Mouse (Mus musculus) heart, embryonic 12.5 days (tissue): ENCODE measurements around the gene Nrbp1. TPM values are rescaled to one million over a fixed set of nuclear protein-coding genes. Genes with fewer than 3 reads are reported as not detected.

ENCODE experiments used
- ATAC-seq: fragments of 200-750 bp; cut with Nextera tagmentation; 2 replicates; pipeline ENCODE4 v1.8.0; 2017; ENCODE audit warnings: moderate TSS enrichment, moderate library complexity; ENCODE audit not compliant: insufficient number of reproducible peaks, low FRiP score
- H3K27ac ChIP-seq: fragments of 300-500 bp; sonication (generic); 2 replicates; pipeline ENCODE4 v1.5.1; 2016; ENCODE audit warnings: mild to moderate bottlenecking, moderate library complexity; ENCODE audit not compliant: poor library complexity, severe bottlenecking
- H3K27me3 ChIP-seq: fragments of 300-500 bp; sonication (generic); replicated peaks from 2 replicates; pipeline ENCODE4 v1.6.1; 2016; ENCODE audit warnings: mild to moderate bottlenecking, moderate library complexity
- H3K36me3 ChIP-seq: fragments of 300-500 bp; sonication (generic); 2 replicates; pipeline ENCODE4 v1.6.1; 2016; ENCODE audit warnings: mild to moderate bottlenecking, moderate library complexity
- H3K4me1 ChIP-seq: fragments of 300-500 bp; sonication (generic); replicated peaks from 2 replicates; pipeline ENCODE4 v1.6.1; 2016; ENCODE audit warnings: mild to moderate bottlenecking
- H3K4me2 ChIP-seq: fragments of 300-500 bp; sonication (generic); 2 replicates; pipeline ENCODE4 v1.6.1; 2016; ENCODE audit warnings: mild to moderate bottlenecking, moderate library complexity
- H3K4me3 ChIP-seq: fragments of 300-500 bp; sonication (generic); 2 replicates; pipeline ENCODE4 v1.5.1; 2016; ENCODE audit warnings: mild to moderate bottlenecking
- H3K9ac ChIP-seq: fragments of 300-500 bp; sonication (generic); 2 replicates; pipeline ENCODE4 v1.6.1; 2016; ENCODE audit warnings: mild to moderate bottlenecking, moderate library complexity
- H3K9me3 ChIP-seq: fragments of 300-500 bp; sonication (generic); replicated peaks from 2 replicates; pipeline ENCODE4 v1.6.1; 2016; ENCODE audit warnings: mild to moderate bottlenecking, moderate library complexity
- WGBS: fragments of 180-500 bp; shearing (Covaris S2); methylation state at CpG from one replicate; pipeline ENCODE4 v1.1.7; 2016; 5-methylcytosine and 5-hydroxymethylcytosine counted together
- polyA plus RNA-seq: library from polyadenylated mRNA; unstranded; fragments of >200 nt; fragmentation: Nextera tagmentation; extraction: Ambion mirVana; gene quantifications from 2 replicates; pipeline ENCODE4 v1.2.1, GENCODE M21; 2016

The Nrbp1 gene
- polyA plus RNA-seq, 1 experiment from 2014 or later, result 127 TPM

DNA sequence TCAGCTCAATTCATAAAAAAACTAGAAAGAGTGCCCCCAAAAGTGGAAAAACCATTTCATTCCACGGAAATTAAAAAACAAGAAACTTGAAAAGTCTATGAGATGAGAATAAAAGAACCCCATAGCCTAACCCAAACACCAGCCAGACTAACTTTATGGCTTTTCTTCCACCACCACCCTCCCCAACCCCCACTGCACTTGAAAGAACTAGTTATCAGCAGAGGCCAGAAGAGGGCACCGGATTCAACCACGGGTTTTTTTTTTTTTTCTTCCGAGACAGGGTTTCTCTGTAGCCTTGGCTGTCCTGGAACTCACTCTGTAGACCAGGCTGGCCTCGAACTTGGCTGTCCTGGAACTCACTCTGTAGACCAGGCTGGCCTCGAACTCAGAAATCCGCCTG lies 22.4 kb upstream of the Nrbp1 start:
- no peak overlapping the region for H3K9ac ChIP-seq
- no peak overlapping the region for H3K4me3 ChIP-seq
- no peaks in the 10 kb centered on the region for H3K27me3 ChIP-seq
- H3K36me3 ChIP-seq, result no peaks in the 10 kb centered on the region
- no peak for ATAC-seq
- H3K27ac ChIP-seq, result no peak overlapping the region
- H3K9me3 ChIP-seq, result no peaks in the 10 kb centered on the region
- H3K4me1 ChIP-seq, result peaks cover 10% of the 10 kb centered on the region
- 51% methylated on average over 7 of the region's 7 CpGs for WGBS
- peak overlapping the region; percentile 42; the same call in 1 of the 2 replicates for H3K4me2 ChIP-seq

DNA sequence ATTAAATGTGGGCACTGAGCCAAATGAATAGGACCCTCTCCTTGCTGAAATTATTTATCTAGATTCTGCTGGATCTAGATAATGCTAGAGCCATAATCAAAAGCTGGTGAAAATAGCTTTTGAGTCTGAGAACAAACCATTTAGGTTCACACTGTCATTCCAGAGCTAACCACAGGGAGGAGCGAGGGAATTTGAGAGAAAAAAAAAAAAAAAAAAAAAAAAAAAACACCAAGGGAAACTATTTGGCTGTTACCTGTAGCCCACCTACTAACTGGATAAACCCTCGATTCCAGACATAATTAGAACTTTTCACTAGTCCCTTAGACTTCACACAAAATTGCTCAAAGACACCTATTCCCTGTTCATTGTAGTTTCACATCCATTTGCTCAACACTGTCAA lies 21.6 kb upstream of the Nrbp1 start:
- no peak for ATAC-seq
- H3K4me2 ChIP-seq, result peak overlapping the region; percentile 42; the same call in 1 of the 2 replicates
- no peaks in the 10 kb centered on the region for H3K9me3 ChIP-seq
- peaks cover 10% of the 10 kb centered on the region for H3K4me1 ChIP-seq
- 2% methylated on average over 2 of the region's 2 CpGs for WGBS
- no peaks in the 10 kb centered on the region for H3K36me3 ChIP-seq
- no peak overlapping the region for H3K27ac ChIP-seq
- H3K27me3 ChIP-seq, result no peaks in the 10 kb centered on the region
- no peak overlapping the region; the same call in 1 of the 2 replicates for H3K9ac ChIP-seq
- H3K4me3 ChIP-seq, result peak overlapping the region; percentile 35

DNA sequence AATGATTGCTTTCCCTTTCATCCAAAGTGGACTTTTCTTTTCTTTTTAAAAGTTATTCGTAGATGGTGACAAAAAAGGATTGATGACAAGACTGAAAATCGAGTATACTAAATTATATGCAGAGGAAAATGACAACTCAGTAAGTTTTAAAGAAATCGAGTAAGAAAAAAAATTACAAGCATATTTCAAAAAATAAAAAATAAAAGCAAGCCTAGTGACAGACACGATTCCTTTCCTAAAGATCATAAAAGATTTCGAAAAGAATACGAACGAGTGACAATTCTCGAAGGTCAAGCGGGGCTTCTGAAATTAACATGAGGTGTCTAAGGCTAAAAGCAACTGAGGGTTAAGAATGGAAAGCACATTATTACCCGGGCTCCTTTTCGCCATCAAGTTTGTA lies 21.2 kb upstream of the Nrbp1 start:
- Histone ChIP-seq H3K4me2 (peak overlapping the region; percentile 86), H3K27ac (peak overlapping the region; percentile 90), H3K27me3 (no peaks in the 10 kb centered on the region), H3K4me3 (peak overlapping the region; percentile 97), H3K36me3 (no peaks in the 10 kb centered on the region), H3K9me3 (no peaks in the 10 kb centered on the region), H3K4me1 (peaks cover 10% of the 10 kb centered on the region), H3K9ac (peak overlapping the region; percentile 96)
- WGBS, result 1% methylated on average over 11 of the region's 11 CpGs
- ATAC-seq, result no peak

DNA sequence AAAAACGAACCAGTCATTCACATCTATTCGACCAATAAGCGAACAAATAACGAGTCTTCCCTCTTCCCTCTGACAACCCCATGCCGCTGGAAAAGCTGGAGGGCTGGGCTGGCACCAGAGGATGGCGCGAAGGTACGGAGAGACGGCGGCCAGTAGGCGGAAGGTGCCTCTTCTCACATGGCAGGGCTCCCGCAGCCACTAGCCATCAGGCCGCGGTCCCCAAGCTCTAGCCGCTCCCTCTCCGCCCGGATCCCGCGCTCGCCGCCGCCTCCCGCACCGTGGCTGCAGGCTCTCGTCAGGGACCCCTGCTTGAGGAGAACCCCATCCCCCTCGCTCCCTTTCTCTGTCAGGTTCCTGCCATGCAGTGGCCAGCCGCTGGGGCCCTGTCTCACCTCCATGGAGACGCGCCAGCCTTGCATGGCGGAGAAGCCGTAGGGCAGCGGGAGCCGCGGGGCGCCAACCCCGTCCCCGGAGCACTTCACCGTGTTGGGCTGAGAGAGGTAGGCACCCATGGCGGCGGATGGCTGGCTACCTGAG lies 20.7 kb upstream of the Nrbp1 start:
- WGBS, result 0% methylated on average over 37 of the region's 40 CpGs

DNA sequence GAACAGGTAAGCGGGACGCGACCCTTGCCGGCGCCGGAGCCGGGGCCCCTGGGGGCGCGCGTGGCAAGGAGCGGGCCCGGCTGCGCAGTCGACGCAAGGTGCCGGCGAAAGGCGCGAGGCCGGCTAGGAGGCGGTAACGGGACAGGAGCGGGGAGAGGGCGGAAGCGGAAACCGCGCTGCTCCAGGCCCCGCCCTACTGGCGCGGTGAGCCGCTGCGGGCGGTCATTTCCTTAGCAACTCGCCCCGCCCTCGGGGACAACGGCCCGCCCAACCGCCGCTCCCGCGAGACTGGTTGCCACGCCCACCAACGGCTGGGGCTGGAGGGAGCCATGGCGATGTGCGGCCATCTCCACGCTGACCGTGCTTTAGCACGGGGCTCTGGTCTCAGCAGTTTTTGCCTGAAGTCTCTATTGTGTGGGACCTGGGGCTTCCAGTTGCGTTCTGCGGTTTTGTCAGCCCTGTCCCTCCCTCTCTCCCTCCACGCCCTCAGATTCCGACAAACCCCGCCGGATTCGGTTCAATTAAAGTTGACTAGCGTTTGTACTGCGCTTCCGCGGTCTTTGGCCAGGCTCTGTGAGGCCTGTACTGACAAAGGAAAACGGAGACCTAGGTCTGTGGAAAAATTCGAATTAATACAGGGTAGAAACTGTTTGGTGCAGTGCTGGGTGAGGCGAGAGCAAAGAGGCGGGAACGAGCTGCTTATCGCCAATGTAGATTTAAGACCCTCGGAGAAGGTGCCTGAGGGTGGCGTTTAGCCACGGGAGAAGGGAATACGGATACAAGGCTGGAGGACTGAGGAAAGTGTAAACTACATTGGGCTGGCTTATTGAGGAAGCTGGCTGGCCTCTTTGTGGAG lies 20.0 kb upstream of the Nrbp1 start, which contains the start of gene Ppm1g:
Gene Ppm1g, minus strand, starts transcription at position 240 of the 856 bp plus-strand sequence.
- peak within 1 kb of the TSS; percentile 91 for H3K27ac ChIP-seq
- H3K4me1 ChIP-seq, result peaks cover 10% of the 10 kb centered on the region
- peak; percentile 97 for ATAC-seq
- H3K36me3 ChIP-seq, result no peaks in the 10 kb centered on the region
- WGBS, result under 1% methylated on average over 70 of the region's 70 CpGs
- peak within 1 kb of the TSS; percentile 96 for H3K9ac ChIP-seq
- no peaks in the 10 kb centered on the region for H3K27me3 ChIP-seq
- H3K4me2 ChIP-seq, result peak within 1 kb of the TSS; percentile 86
- H3K4me3 ChIP-seq, result peak within 1 kb of the TSS; percentile 97
- H3K9me3 ChIP-seq, result no peaks in the 10 kb centered on the region

More for the DNA sequence above, 20.7 kb upstream of the Nrbp1 start:
- Histone ChIP-seq H3K27ac (peak overlapping the region; percentile 90), H3K9ac (peak overlapping the region; percentile 96), H3K4me2 (peak overlapping the region; percentile 86), H3K27me3 (no peaks in the 10 kb centered on the region), H3K4me3 (peak overlapping the region; percentile 97), H3K36me3 (no peaks in the 10 kb centered on the region), H3K9me3 (no peaks in the 10 kb centered on the region), H3K4me1 (peaks cover 10% of the 10 kb centered on the region)
- ATAC-seq, result peak; percentile 51

DNA sequence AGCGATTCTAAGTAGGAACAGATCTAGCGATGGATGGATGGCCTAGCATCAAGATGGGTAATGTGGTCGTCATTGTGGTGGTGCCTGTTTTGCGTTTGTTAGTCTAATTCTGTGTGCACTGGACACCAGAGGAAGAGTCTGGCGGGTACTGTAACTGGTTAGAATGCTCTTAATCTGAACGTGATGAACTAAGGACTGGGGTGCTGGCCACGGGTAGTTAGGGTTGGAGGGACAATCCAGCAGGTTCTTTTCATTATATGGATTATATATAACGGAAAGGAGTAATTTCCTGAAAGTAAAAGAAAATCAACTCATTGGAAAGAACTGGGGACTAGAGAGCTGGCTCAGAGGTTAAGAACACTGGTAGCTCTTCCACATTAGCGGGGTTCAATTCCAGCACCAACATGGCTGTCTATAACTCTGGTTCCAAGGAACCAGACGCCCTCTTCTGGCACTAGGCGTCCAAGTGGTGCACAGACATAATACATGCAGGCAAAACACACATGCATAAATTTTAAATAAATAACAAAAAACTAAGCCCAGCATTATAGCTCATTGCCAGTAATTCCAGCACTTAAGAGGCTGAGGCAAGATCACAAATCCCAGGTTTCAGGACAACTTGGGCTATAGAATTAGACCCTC lies 19.2 kb upstream of the Nrbp1 start:
- Histone ChIP-seq H3K9ac (peak overlapping the region; percentile 80), H3K9me3 (no peaks in the 10 kb centered on the region), H3K27ac (peak overlapping the region; percentile 91), H3K4me1 (peaks cover 10% of the 10 kb centered on the region), H3K4me3 (peak overlapping the region; percentile 97), H3K36me3 (no peaks in the 10 kb centered on the region), H3K27me3 (no peaks in the 10 kb centered on the region), H3K4me2 (peak overlapping the region; percentile 86)
- 14% methylated on average over 11 of the region's 11 CpGs for WGBS
- ATAC-seq, result no peak

DNA sequence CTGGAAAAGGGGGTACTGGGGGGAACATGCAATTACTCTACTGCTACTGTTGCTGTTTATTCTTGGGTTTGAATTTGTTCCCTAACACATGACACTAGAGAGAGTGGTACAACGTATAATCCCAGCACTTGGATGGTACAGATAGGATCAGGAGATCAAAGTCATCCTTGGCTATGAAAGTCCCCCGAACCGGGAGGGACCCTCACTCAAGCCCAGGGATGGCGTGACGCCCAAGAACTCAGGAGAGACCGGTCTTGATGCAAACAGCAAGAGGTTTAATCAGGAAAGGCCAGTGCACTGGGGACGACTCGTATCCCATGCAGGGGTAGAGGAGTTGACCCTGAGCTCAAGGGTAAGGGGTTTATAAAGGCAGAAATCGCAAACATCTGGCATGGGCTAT lies 18.0 kb upstream of the Nrbp1 start:
- no peak for ATAC-seq
- no peak overlapping the region for H3K4me3 ChIP-seq
- no peak overlapping the region for H3K4me2 ChIP-seq
- H3K9ac ChIP-seq, result no peak overlapping the region
- no peaks in the 10 kb centered on the region for H3K9me3 ChIP-seq
- H3K27me3 ChIP-seq, result no peaks in the 10 kb centered on the region
- H3K36me3 ChIP-seq, result no peaks in the 10 kb centered on the region
- no peak overlapping the region for H3K27ac ChIP-seq
- 90% methylated on average over 9 of the region's 9 CpGs for WGBS
- peaks cover 7% of the 10 kb centered on the region for H3K4me1 ChIP-seq

DNA sequence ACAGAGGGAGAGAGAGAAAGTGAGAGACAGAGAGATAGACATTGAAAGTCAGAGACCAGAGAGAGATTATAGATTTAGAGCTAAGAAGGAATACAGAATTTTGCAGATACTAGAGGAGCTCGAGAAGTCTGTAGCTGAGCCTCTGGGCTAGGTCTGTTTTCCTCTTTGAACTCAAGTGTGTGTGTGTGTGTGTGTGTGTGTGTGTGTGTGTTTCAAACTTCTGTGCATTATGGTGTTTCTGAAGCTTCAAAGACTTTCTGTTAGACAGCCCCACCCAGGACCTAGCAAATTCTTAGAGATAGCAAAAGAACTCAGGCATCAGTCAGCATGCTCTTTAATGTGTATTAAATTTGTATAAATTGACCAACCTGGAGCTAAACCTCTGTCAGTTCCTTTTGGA lies 14.0 kb upstream of the Nrbp1 start:
- 54% methylated on average over 1 of the region's 1 CpGs for WGBS
- Histone ChIP-seq H3K36me3 (no peaks in the 10 kb centered on the region), H3K4me2 (no peak overlapping the region), H3K9ac (no peak overlapping the region), H3K27me3 (no peaks in the 10 kb centered on the region), H3K27ac (no peak overlapping the region), H3K4me3 (no peak overlapping the region), H3K4me1 (no peaks in the 10 kb centered on the region), H3K9me3 (no peaks in the 10 kb centered on the region)
- no peak for ATAC-seq

DNA sequence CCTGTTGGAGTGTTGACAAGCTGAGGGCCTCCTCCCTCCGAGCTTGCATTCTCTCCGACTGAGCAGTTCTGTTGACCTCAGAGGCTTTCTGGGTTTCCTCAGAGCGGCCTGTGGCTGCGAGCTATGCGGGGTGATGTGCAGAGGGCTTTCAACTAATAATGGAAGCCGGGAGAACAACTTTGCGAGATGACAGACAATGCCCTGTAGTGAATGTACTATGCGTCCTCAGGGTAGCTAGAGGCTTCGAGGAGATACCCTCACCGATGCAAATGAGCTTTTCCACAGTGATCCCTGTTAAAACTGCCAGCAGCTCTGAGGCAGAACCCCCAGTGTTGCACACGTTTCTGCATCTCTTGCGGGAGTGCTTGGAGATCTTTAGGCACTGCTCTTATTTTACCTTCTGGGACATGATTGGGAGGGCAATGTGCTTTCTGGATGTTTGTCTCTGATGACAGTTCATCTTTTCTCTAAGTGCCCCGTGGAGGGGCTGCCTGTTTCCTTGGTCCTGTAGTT lies 914 bp downstream of the Nrbp1 start:
- Histone ChIP-seq H3K36me3 (peaks cover 31% of the 10 kb centered on the region), H3K4me2 (peak overlapping the region; percentile 85), H3K9ac (peak overlapping the region; percentile 97), H3K4me3 (peak overlapping the region; percentile 76), H3K4me1 (peaks cover 11% of the 10 kb centered on the region), H3K9me3 (no peaks in the 10 kb centered on the region), H3K27me3 (no peaks in the 10 kb centered on the region), H3K27ac (peak overlapping the region; percentile 98)
- WGBS, result under 1% methylated on average over 13 of the region's 13 CpGs
- no peak for ATAC-seq

DNA sequence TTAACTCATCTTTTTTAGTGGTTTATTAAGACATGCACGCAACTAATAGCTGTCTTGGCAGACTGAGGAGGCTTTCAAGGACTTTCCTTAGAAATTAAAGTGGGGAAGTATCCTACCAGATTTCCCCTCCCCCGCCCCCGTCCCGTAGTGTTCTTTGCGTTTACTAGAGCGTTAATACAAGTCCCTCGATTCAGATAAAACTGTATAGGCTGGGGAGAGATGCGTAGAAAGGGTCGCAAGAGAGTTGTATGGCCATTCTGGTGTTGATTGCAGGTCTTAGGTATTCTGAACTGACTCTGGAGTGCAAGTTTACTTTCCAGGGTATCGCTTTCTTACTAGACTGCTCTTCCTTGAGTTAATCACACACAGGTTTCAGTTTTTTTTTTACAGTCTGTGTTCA lies 1.5 kb downstream of the Nrbp1 start:
- Histone ChIP-seq H3K4me1 (peaks cover 11% of the 10 kb centered on the region), H3K27ac (peak overlapping the region; percentile 98), H3K27me3 (no peaks in the 10 kb centered on the region), H3K4me3 (peak overlapping the region; percentile 76), H3K9me3 (no peaks in the 10 kb centered on the region), H3K9ac (peak overlapping the region; percentile 97), H3K4me2 (peak overlapping the region; percentile 85), H3K36me3 (peaks cover 36% of the 10 kb centered on the region)
- ATAC-seq, result no peak
- WGBS, result 21% methylated on average over 10 of the region's 10 CpGs

DNA sequence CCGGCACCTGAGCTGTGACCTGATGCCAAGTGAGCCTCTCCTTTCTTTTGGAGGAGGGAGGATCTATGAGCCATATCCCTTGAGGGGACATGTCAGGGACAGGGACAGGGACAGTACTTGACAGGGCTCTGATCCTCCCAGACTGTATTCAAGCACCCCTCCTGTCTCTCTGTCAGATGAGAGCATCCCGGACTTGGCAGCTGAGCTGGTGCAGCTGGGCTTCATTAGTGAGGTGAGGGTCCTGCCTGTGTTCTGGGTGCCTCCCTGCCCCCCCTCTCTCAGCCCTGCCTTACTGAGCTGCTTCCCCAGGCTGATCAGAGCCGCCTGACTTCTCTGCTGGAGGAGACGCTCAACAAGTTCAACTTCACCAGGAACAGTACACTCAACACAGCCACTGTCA lies 10.1 kb downstream of the Nrbp1 start:
- Histone ChIP-seq H3K4me2 (peak overlapping the region; percentile 71; the same call in 1 of the 2 replicates), H3K27ac (no peak overlapping the region; the same call in 1 of the 2 replicates), H3K9ac (no peak overlapping the region), H3K4me3 (no peak overlapping the region), H3K4me1 (peaks cover 52% of the 10 kb centered on the region), H3K9me3 (no peaks in the 10 kb centered on the region), H3K27me3 (no peaks in the 10 kb centered on the region), H3K36me3 (peaks cover 94% of the 10 kb centered on the region)
- no peak for ATAC-seq
- WGBS, result 53% methylated on average over 4 of the region's 4 CpGs
